Mouse (Mus musculus) ES-E14 (cell line): ENCODE data around the gene Tubg1. TPM values are rescaled to one million over a fixed set of nuclear protein-coding genes. Genes with fewer than 3 reads are reported as not detected.

Source experiments
- DNase-seq: peaks from one replicate; pipeline ENCODE4 v3.0.0-alpha.2; 2013; ENCODE audit warnings: low read depth, low spot score
- H3K27ac ChIP-seq: 2 replicates; pipeline ENCODE4 v1.5.1; 2012; ENCODE audit warnings: low read depth, mild to moderate bottlenecking, low read length, moderate library complexity, mixed read lengths; ENCODE audit not compliant: poor library complexity, insufficient read depth, severe bottlenecking
- H3K36me3 ChIP-seq: 2 replicates; pipeline ENCODE4 v1.6.1; 2012; ENCODE audit warnings: mild to moderate bottlenecking, low read length, moderate library complexity, mixed read lengths; ENCODE audit not compliant: control insufficient read depth, poor library complexity, insufficient read depth, severe bottlenecking
- H3K4me1 ChIP-seq, 2 experiments: fragments of 150-350 bp in 1 of 2; sonication (generic) in 1 of 2; 2 replicates each; pipeline ENCODE4 v1.6.1; 2012; ENCODE audit warnings: low read length in 2 of 2, mild to moderate bottlenecking in 1 of 2, mixed read lengths in 1 of 2; ENCODE audit not compliant: control insufficient read depth in 2 of 2, insufficient read depth in 2 of 2, poor library complexity in 1 of 2
- H3K4me3 ChIP-seq, 2 experiments: fragments of 150-350 bp in 1 of 2; sonication (generic) in 1 of 2; 2 replicates each; pipeline ENCODE4 v1.5.1; 2012; ENCODE audit warnings: low read length in 2 of 2, low read depth in 1 of 2, mild to moderate bottlenecking in 1 of 2, mixed read lengths in 1 of 2; ENCODE audit not compliant: insufficient read depth in 1 of 2, poor library complexity in 1 of 2, severe bottlenecking in 1 of 2
- H3K9ac ChIP-seq: 2 replicates; pipeline ENCODE4 v1.6.1; 2012; ENCODE audit warnings: low read depth, mild to moderate bottlenecking, low read length, mixed read lengths; ENCODE audit not compliant: poor library complexity, insufficient read depth, severe bottlenecking
- H3K9me3 ChIP-seq: fragments of 150-350 bp; sonication (generic); 2 replicates; pipeline ENCODE4 v1.6.1; 2012; ENCODE audit warnings: low read depth, mild to moderate bottlenecking, low read length; ENCODE audit not compliant: control insufficient read depth, insufficient read depth
- CHD2 ChIP-seq: IDR thresholded peaks from 2 replicates; pipeline ENCODE4 v1.6.1; 2014; ENCODE audit warnings: mild to moderate bottlenecking, low read depth, low read length, inconsistent platforms
- HCFC1 ChIP-seq: IDR thresholded peaks from 2 replicates; pipeline ENCODE4 v1.6.1; 2012; ENCODE audit warnings: low read length, inconsistent platforms, borderline replicate concordance; ENCODE audit not compliant: insufficient read depth
- MAFK ChIP-seq: IDR thresholded peaks from 2 replicates; pipeline ENCODE4 v1.6.1; 2014; ENCODE audit warnings: mild to moderate bottlenecking, low read depth, low read length, inconsistent platforms; ENCODE audit not compliant: insufficient read depth
- ZC3H11A ChIP-seq: IDR thresholded peaks from 2 replicates; pipeline ENCODE4 v1.6.1; 2012; ENCODE audit warnings: low read depth, mild to moderate bottlenecking, inconsistent platforms, low read length, borderline replicate concordance
- ZNF384 ChIP-seq: IDR thresholded peaks from 2 replicates; pipeline ENCODE4 v1.6.1; 2012; ENCODE audit warnings: low read depth, low read length, inconsistent platforms
- in situ Hi-C, 2 experiments: fragments of 600-800 bp; cut with MboI; formaldehyde crosslinking; loops; one replicate each; pipeline ENCODE4 v1.15.1; 2025; ENCODE audit warnings: low sequenced_read_pairs in 2 of 2, inconsistent platforms in 1 of 2; ENCODE audit not compliant: unreplicated experiment in 2 of 2
- total RNA-seq: library from RNA; depleted of rRNA; stranded (reverse); fragments of 300-350 nt; gene quantifications from 2 replicates; pipeline ENCODE4 v1.2.3, GENCODE M21; 2012

The Tubg1 gene
- total RNA-seq, 1 experiment = 38.6 TPM

DNA sequence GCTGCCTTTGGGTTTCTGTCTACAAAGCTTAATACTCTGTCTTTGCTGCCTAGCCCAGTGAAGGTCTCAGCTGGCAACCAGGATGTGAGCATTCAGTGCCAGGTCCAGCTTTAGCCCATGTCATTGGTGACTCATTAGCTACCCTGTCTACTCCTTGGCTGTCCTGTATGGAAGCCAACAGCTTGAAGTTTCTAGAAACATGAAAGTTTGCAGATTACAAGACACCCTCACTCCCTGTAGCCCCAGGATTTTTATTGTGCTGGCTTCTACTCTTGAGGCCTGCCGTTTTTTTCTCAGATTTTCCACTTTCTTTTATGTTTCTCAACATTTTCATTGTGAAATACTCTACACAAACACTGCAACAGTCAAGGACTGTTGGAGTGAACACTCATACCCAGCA, 29.8 kb upstream of the Tubg1 start:
- H3K9ac ChIP-seq = no peak overlapping the region
- peaks cover 39% of the 10 kb centered on the region for H3K36me3 ChIP-seq
- peaks cover 3 to 8% of the 10 kb centered on the region in 2 experiments; a peak in 3 of 4 replicates for H3K4me1 ChIP-seq
- no peak overlapping the region for H3K27ac ChIP-seq
- in situ Hi-C loops = no loop called here
- TF ChIP-seq ZNF384 (no peak), CHD2 (no peak), MAFK (no peak), ZC3H11A (no peak), HCFC1 (no peak)
- H3K9me3 ChIP-seq = no peaks in the 10 kb centered on the region
- H3K4me3 ChIP-seq = no peak overlapping the region
- DNase-seq = no peak

- peaks cover 43% of the 10 kb centered on the region for H3K36me3 ChIP-seq
- peak overlapping the region; percentile 82 to 91 for H3K4me3 ChIP-seq
- in situ Hi-C loops = no loop called here
- H3K9ac ChIP-seq = peak overlapping the region; percentile 91
- no peaks in the 10 kb centered on the region for H3K9me3 ChIP-seq
- H3K27ac ChIP-seq = peak overlapping the region; percentile 24; the same call in 1 of the 2 replicates
- peaks cover 0 to 3% of the 10 kb centered on the region in 2 experiments; a peak in 1 of 4 replicates for H3K4me1 ChIP-seq
- no peak for DNase-seq
- TF ChIP-seq ZC3H11A = no peak
- no peak for TF ChIP-seq HCFC1
- no peak for TF ChIP-seq ZNF384
- no peak for TF ChIP-seq MAFK
- TF ChIP-seq CHD2 = no peak
Observed at GRCm38 (mm10) chr11:101094930-101095313, 24.8 kb upstream of the Tubg1 start.

DNA sequence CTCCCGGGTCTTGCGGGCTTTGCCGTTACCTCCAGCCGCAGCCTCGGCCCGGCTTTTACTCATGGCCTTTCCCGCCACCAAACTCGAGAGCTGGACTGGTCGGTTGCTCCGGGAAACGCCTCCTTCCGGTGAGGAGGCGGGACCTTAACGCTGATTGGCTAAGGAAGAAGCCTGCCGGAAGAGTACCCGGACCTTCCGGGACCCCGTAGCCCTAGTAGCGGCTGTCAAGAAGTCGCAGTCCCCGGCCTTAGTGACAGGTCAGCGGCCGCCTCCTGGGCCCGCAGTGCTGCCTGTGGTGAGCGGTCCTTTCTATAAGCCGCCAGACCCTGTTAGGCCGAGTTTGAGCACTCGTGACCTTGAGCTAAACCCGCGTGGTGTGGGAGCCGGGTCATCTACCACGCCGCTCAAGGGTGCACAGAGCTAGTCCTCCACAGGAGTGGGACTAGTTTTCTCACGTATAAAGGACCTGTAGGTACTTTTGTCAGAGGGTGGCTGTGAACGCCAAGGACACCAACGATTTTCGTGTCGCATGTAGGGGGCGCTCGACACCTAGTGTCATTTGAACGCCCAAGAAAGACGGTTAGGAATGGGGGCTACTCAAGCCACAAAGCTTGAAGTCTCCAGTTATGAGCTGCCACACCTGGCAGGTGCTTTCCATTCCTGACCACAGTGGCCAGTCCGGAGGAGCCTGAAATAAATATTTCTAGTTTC, 24.3 kb upstream of the Tubg1 start, which contains the start of gene Psmc3ip:
TSS of gene Psmc3ip (minus strand) at position 123 of the 711 bp plus-strand sequence.
- peak; percentile 94 for DNase-seq
- Histone ChIP-seq H3K4me1 (peaks cover 0 to 3% of the 10 kb centered on the region in 2 experiments; a peak in 1 of 4 replicates), H3K9ac (peak within 1 kb of the TSS; percentile 91), H3K27ac (peak within 1 kb of the TSS; percentile 24; the same call in 1 of the 2 replicates), H3K36me3 (peaks cover 45% of the 10 kb centered on the region), H3K4me3 (peak within 1 kb of the TSS; percentile 82 to 91), H3K9me3 (no peaks in the 10 kb centered on the region)
- in situ Hi-C loops = no loop called here
- TF ChIP-seq CHD2 = 0 out of 2 replicates have a peak, but pooled peaks have one; percentile 38
- TF ChIP-seq ZNF384 = no peak
- TF ChIP-seq HCFC1 = no peak

DNA sequence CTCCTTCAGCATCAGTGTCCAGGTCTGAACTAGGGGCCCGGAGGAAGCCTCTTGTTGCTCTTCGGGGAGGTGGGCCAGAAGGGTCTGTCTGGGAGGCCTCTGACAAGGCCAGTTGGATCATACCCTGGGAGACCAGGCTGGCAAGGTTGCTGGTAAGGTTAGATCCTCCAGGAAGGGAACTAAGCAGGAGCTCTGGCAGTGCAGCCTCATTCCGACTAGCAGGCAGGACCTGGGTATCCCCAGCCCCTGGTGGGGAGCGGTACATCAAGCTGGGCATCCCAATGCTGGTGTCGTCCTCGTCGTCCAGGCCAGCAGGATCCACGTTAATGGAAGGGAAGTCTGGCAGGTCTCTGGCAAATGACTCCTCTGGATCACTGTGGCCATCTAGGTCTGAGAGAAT, 21.5 kb upstream of the Tubg1 start:
- H3K9ac ChIP-seq = no peak overlapping the region
- no peak for DNase-seq
- no peak overlapping the region for H3K27ac ChIP-seq
- no peak overlapping the region for H3K4me3 ChIP-seq
- no peak for TF ChIP-seq HCFC1
- no peak for TF ChIP-seq ZNF384
- TF ChIP-seq MAFK = no peak
- H3K9me3 ChIP-seq = no peaks in the 10 kb centered on the region
- peaks cover 33% of the 10 kb centered on the region for H3K36me3 ChIP-seq
- in situ Hi-C loops = no loop called here
- H3K4me1 ChIP-seq = peaks cover 0 to 3% of the 10 kb centered on the region in 2 experiments; a peak in 1 of 4 replicates
